Mouse (Mus musculus) MEL (cell line): ENCODE results near the gene Usp39. TPM values are rescaled to one million over a fixed set of nuclear protein-coding genes. Genes with fewer than 3 reads are reported as not detected.

Experiments
- DNase-seq: peaks from one replicate; pipeline ENCODE4 v3.0.0; 2011; ENCODE audit warnings: low read depth, low spot score
- H3K27ac ChIP-seq: 2 replicates; pipeline ENCODE4 v1.5.1; 2012; ENCODE audit warnings: low read depth, mild to moderate bottlenecking, control low read depth, low read length, moderate library complexity; ENCODE audit not compliant: control insufficient read depth
- H3K27me3 ChIP-seq, 2 experiments: fragments of 150-350 bp in 1 of 2; sonication (generic) in 1 of 2; 2 replicates each; pipeline ENCODE4 v1.6.1; 2012; ENCODE audit warnings: low read length in 2 of 2, mild to moderate bottlenecking in 2 of 2, improper control_type of control experiment in 1 of 2, moderate library complexity in 1 of 2; ENCODE audit not compliant: insufficient read depth in 2 of 2, control insufficient read depth in 1 of 2
- H3K36me3 ChIP-seq, 2 experiments: 2 replicates each; pipeline ENCODE4 v1.6.1; 2012 to 2014; ENCODE audit warnings: low read length in 2 of 2, improper control_type of control experiment in 1 of 2, inconsistent platforms in 1 of 2, mild to moderate bottlenecking in 1 of 2; ENCODE audit not compliant: insufficient read depth in 2 of 2, control insufficient read depth in 1 of 2
- H3K4me1 ChIP-seq, 2 experiments: fragments of 150-350 bp in 1 of 2; sonication (generic) in 1 of 2; 2 replicates each; pipeline ENCODE4 v1.6.1; 2012; ENCODE audit warnings: low read length in 2 of 2, improper control_type of control experiment in 1 of 2, mild to moderate bottlenecking in 1 of 2; ENCODE audit not compliant: insufficient read depth in 2 of 2, control insufficient read depth in 1 of 2
- H3K4me3 ChIP-seq, 2 experiments: fragments of 150-350 bp in 1 of 2; sonication (generic) in 1 of 2; 2 replicates each; pipeline ENCODE4 v1.5.1; 2012; ENCODE audit warnings: low read depth in 2 of 2, low read length in 2 of 2, mild to moderate bottlenecking in 2 of 2, moderate library complexity in 2 of 2, control low read depth in 1 of 2, improper control_type of control experiment in 1 of 2; ENCODE audit not compliant: control insufficient read depth in 1 of 2, insufficient read depth in 1 of 2
- H3K79me2 ChIP-seq: 2 replicates; pipeline ENCODE4 v1.6.1; 2012; ENCODE audit warnings: mild to moderate bottlenecking, low read length, moderate library complexity; ENCODE audit not compliant: control insufficient read depth, poor library complexity, insufficient read depth
- H3K9ac ChIP-seq: 2 replicates; pipeline ENCODE4 v1.6.1; 2012; ENCODE audit warnings: low read depth, mild to moderate bottlenecking, control low read depth, low read length, moderate library complexity; ENCODE audit not compliant: control insufficient read depth, poor library complexity, severe bottlenecking
- H3K9me3 ChIP-seq: fragments of 150-350 bp; sonication (generic); replicated peaks from 2 replicates; pipeline ENCODE4 v1.6.1; 2012; ENCODE audit warnings: mild to moderate bottlenecking, low read length, improper control_type of control experiment, moderate library complexity; ENCODE audit not compliant: insufficient read depth
- BHLHE40 ChIP-seq: IDR thresholded peaks from 2 replicates; pipeline ENCODE4 v1.6.1; 2012; ENCODE audit warnings: low read depth, mild to moderate bottlenecking, inconsistent platforms, low read length, improper control_type of control experiment, borderline replicate concordance
- CHD1 ChIP-seq: IDR thresholded peaks from 2 replicates; pipeline ENCODE4 v1.6.1; 2012; ENCODE audit warnings: low read depth, mild to moderate bottlenecking, inconsistent platforms, low read length, improper control_type of control experiment
- JUND ChIP-seq: IDR thresholded peaks from 2 replicates; pipeline ENCODE4 v1.6.1; 2011; ENCODE audit warnings: low read depth, mild to moderate bottlenecking, improper control_type of control experiment, low read length
- KAT2A ChIP-seq: conservative IDR thresholded peaks from 2 replicates; pipeline ENCODE4 v1.6.1; 2012; ENCODE audit warnings: low read depth, low read length, improper control_type of control experiment, inconsistent platforms
- MAFK ChIP-seq: IDR thresholded peaks from 2 replicates; pipeline ENCODE4 v1.6.1; 2011; ENCODE audit warnings: low read depth, mild to moderate bottlenecking, low read length, improper control_type of control experiment, borderline replicate concordance
- MYC ChIP-seq: IDR thresholded peaks from 2 replicates; pipeline ENCODE4 v1.6.1; 2011; ENCODE audit warnings: low read depth, mild to moderate bottlenecking, low read length, improper control_type of control experiment, moderate library complexity
- POLR2A ChIP-seq, 2 experiments: IDR thresholded peaks; 2 replicates each; pipeline ENCODE4 v1.6.1; 2011 to 2012; ENCODE audit warnings: low read length in 2 of 2, mild to moderate bottlenecking in 2 of 2, control low read depth in 1 of 2, improper control_type of control experiment in 1 of 2, low read depth in 1 of 2, moderate library complexity in 1 of 2; ENCODE audit not compliant: control insufficient read depth in 1 of 2, insufficient read depth in 1 of 2, poor library complexity in 1 of 2
- POLR2AphosphoS2 ChIP-seq: IDR thresholded peaks from 2 replicates; pipeline ENCODE4 v1.6.1; 2011; ENCODE audit warnings: low read length, improper control_type of control experiment
- POLR2AphosphoS5 ChIP-seq: IDR thresholded peaks from 2 replicates; pipeline ENCODE4 v1.6.1; 2012; ENCODE audit warnings: low read depth, borderline replicate concordance, mild to moderate bottlenecking, inconsistent platforms, low read length, moderate library complexity, mixed read lengths
- RAD21 ChIP-seq: IDR thresholded peaks from 2 replicates; pipeline ENCODE4 v1.6.1; 2011; ENCODE audit warnings: mild to moderate bottlenecking, low read depth, low read length, improper control_type of control experiment
- TBP ChIP-seq: IDR thresholded peaks from 2 replicates; pipeline ENCODE4 v1.8.0; 2011; ENCODE audit warnings: low read depth, low read length, improper control_type of control experiment
- USF1 ChIP-seq: IDR thresholded peaks from 2 replicates; pipeline ENCODE4 v1.6.1; 2014; ENCODE audit warnings: low read depth, mild to moderate bottlenecking, inconsistent platforms, low read length, improper control_type of control experiment, moderate library complexity
- polyA plus RNA-seq, 2 experiments: library from polyadenylated mRNA; stranded (reverse) in 1 of 2; unstranded in 1 of 2; fragments of >175 nt in 1 of 2; fragments of >200 nt in 1 of 2; gene quantifications; 2 replicates each; pipeline versions ENCODE4 v1.2.1 to v1.2.4; 2012; ENCODE audit warnings: low replicate concordance in 2 of 2, low read depth in 1 of 2; ENCODE audit not compliant: insufficient read length in 2 of 2, insufficient read depth in 1 of 2, missing spikeins in 1 of 2
- total RNA-seq: library from RNA; depleted of rRNA; stranded (reverse); fragments of 300-350 nt; gene quantifications from 2 replicates; pipeline ENCODE4 v1.2.3, GENCODE M21; 2012

Gene Usp39
- total and polyA plus RNA-seq, 3 experiments = 103 to 106 TPM; not detected in 1

DNA sequence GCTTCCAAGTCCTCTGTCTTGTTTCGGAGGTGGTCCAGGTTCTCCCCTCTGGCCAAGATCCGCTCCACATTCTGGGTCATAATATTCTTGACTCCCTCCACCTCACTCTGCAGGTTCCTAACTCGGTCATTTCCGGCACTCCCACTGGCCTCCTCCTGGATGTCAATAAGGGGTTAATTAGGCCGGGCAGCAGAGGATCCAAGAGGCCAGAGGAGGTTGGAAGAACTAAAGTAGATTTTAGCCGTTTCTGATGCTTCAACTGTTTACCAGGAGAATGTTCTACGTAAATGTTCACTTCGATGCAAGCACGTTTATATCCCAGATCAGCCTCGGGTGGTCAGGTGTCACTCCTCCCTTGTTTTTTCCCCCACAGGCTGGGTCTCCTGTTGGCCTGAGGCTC lies 43.3 kb upstream of the Usp39 start:
- peak; percentile 74 for DNase-seq
- no peaks in the 10 kb centered on the region for H3K27me3 ChIP-seq
- H3K79me2 ChIP-seq = peaks cover 61% of the 10 kb centered on the region
- peak overlapping the region; percentile 99 for H3K27ac ChIP-seq
- H3K9me3 ChIP-seq = no peaks in the 10 kb centered on the region
- H3K4me1 ChIP-seq = peaks cover 4 to 56% of the 10 kb centered on the region in 2 experiments; a peak in 3 of 4 replicates
- H3K36me3 ChIP-seq = peaks cover 2 to 57% of the 10 kb centered on the region in 2 experiments; a peak in 3 of 4 replicates
- peak overlapping the region; percentile 84 for H3K9ac ChIP-seq
- H3K4me3 ChIP-seq = peak overlapping the region in 1 of 2 experiments; percentile 51; a peak in 2 of 4 replicates
- TF ChIP-seq MYC (no peak), KAT2A (no peak), POLR2AphosphoS5 (0 out of 2 replicates have a peak, but pooled peaks have one; percentile 84), POLR2A (IDR thresholded peaks at IDR 0.05; ENCODE audit: control insufficient read depth in 1 of 2, insufficient read depth in 1 of 2, low read depth in 1 of 2, low read length in 2 of 2, poor library complexity in 1 of 2) (peak in 1 of 2 experiments; percentile 44; a peak in 1 of 4 replicates)

GRCm38 (mm10) chr6:72387816-72388215 lies 42.8 kb upstream of the Usp39 start:
- Histone ChIP-seq H3K4me3 (no peak overlapping the region), H3K9me3 (no peaks in the 10 kb centered on the region), H3K79me2 (peaks cover 61% of the 10 kb centered on the region)
- TF ChIP-seq POLR2AphosphoS2 (no peak), USF1 (no peak)
- TF ChIP-seq, all 39 proteins: peak for 0
- DNase-seq = peak; percentile 82
- H3K4me1 ChIP-seq = peaks cover 9 to 56% of the 10 kb centered on the region in 2 experiments; a peak in 3 of 4 replicates
- H3K27ac ChIP-seq = peak overlapping the region; percentile 99
- H3K27me3 ChIP-seq = no peaks in the 10 kb centered on the region
- peaks cover 2 to 57% of the 10 kb centered on the region in 2 experiments; a peak in 3 of 4 replicates for H3K36me3 ChIP-seq
- peak overlapping the region; percentile 84 for H3K9ac ChIP-seq

- no peaks in the 10 kb centered on the region for H3K9me3 ChIP-seq
- H3K4me3 ChIP-seq = no peak overlapping the region
- peak overlapping the region; percentile 26; the same call in 1 of the 2 replicates for H3K9ac ChIP-seq
- peak; percentile 67 for DNase-seq
- no peaks in the 10 kb centered on the region for H3K27me3 ChIP-seq
- peaks cover 15 to 57% of the 10 kb centered on the region in 2 experiments for H3K4me1 ChIP-seq
- peaks cover 61% of the 10 kb centered on the region for H3K79me2 ChIP-seq
- peak overlapping the region; percentile 99 for H3K27ac ChIP-seq
- H3K36me3 ChIP-seq = peaks cover 2 to 62% of the 10 kb centered on the region in 2 experiments; a peak in 3 of 4 replicates
- TF ChIP-seq MAFK (no peak), BHLHE40 (no peak), TBP (0 out of 2 replicates have a peak, but pooled peaks have one; percentile 2), CHD1 (no peak), KAT2A (no peak), RAD21 (no peak), POLR2AphosphoS5 (0 out of 2 replicates have a peak, but pooled peaks have one; percentile 61), POLR2A (IDR thresholded peaks at IDR 0.05; ENCODE audit: control insufficient read depth in 1 of 2, insufficient read depth in 1 of 2, low read depth in 1 of 2, low read length in 2 of 2, poor library complexity in 1 of 2) (no peak; a peak in 1 of 4 replicates), JUND (no peak)
- TF ChIP-seq, all 39 proteins: peak for 2
Observed at GRCm38 (mm10) chr6:72386561-72386960, 41.6 kb upstream of the Usp39 start.
